Mouse (Mus musculus): ENCODE measurements around the gene Samsn1.

GRCm38 (mm10) chr16:76019164-76019563 is 2.9 kb downstream of the Samsn1 start:
- TF ChIP-seq CTCF (IDR thresholded peaks at IDR 0.05; ENCODE audit: extremely low read depth, insufficient read depth, low read length) (no peak), POLR2A (IDR thresholded peaks at IDR 0.05; ENCODE audit: extremely low read depth, insufficient read depth, low read length) (no peak)

All from cortical plate, adult 2 months (tissue).